Mouse (Mus musculus) CD4-positive, CD25-positive, alpha-beta regulatory T cell, adult 4 months (primary cell): ENCODE results near the gene Kcnmb2. TPM values are rescaled to one million over a fixed set of nuclear protein-coding genes. Genes with fewer than 3 reads are reported as not detected.

ENCODE experiments used
- ATAC-seq: one replicate; pipeline ENCODE4 v1.8.0; 2017
- polyA plus RNA-seq, 2 experiments: library from polyadenylated mRNA; unstranded; fragments of 100-300 nt; shearing (Covaris generic); gene quantifications; one replicate each; pipeline ENCODE4 v1.2.1; 2017

Kcnmb2 gene
- polyA plus RNA-seq, 2 experiments from 2014 or later: not detected

GRCm38 (mm10) chr3:32147739-32148138 is 245.4 kb downstream of the Kcnmb2 start:
- no peak for ATAC-seq

DNA sequence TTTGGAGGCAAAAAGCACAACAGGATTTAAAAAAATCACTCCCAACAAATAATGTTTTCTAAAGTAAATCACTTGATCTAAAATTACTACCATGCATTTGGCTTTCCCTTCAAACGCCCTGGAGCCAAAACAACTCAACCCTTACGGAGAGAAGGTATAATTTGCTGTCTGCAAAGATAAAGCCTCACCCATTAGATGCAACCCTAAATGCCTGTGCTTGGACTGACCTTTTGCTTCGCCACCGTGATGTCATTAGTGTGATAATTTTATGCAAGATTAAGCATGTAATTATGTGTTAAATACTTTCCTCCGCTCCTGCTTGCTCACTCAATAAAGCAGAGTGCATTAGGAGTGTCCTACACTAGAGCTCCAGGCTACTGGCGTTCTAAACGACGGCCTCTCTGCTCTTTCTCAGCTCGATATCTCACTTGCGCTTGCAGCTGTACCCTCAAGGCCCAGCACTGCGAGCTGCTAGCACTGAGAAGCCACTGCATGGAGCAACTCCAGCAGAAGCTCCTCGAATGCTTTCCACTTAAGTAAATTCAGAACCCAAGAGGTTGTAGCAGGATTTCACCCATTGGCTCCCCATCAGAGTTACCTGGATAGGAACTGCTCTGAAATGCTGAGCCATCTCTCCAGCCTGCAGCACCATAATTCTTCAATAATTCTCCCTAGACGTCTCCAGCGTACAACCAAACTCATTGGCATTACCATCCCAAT is 247.7 kb downstream of the Kcnmb2 start:
- no peak for ATAC-seq

GRCm38 (mm10) chr3:32180519-32180918 is 278.2 kb downstream of the Kcnmb2 start:
- no peak for ATAC-seq

- ATAC-seq: no peak
Observed at GRCm38 (mm10) chr3:32185855-32186522, 283.7 kb downstream of the Kcnmb2 start.

GRCm38 (mm10) chr3:32188521-32188920 is 286.2 kb downstream of the Kcnmb2 start:
- no peak for ATAC-seq

DNA sequence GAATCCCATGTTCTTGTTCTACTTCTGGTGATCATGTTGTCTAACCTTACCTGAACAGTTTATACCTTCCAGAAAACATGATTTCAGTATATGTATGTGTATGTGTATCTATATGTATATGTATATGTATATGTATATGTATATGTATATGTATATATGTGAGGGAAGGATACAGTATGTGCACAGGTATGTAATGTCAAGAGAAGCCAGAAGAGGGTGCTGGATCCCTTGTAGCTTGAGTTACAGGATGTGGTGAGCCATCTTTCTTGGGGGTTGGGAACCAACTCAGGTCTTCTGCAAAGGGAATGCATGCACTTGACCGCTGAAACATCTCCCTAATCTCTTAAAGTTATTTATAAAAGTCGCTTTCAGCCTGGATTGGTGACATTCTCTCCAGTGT is 286.6 kb downstream of the Kcnmb2 start:
- ATAC-seq: no peak

- no peak for ATAC-seq
Observed at GRCm38 (mm10) chr3:32189956-32190355, 287.6 kb downstream of the Kcnmb2 start.

DNA sequence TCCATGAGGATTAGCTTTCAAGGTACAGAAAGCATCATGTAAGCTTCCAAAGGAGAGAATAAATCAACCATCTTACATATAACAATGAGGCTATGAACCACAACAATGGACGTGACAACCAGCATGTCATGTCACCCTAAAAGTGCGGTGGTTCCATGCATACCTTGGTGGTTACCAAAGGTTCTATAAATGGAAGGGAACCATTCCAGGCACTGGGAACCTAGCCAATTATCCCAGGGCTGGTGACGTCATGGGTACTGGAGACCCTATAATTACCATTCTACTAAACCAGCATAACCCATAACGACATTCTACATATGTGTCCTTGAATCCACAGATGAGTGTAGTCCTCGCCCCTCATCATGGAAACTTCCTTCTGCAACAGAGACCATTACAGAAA is 291.7 kb downstream of the Kcnmb2 start:
- no peak for ATAC-seq

- ATAC-seq: no peak
Observed at GRCm38 (mm10) chr3:32226755-32227154, 324.4 kb downstream of the Kcnmb2 start.

DNA sequence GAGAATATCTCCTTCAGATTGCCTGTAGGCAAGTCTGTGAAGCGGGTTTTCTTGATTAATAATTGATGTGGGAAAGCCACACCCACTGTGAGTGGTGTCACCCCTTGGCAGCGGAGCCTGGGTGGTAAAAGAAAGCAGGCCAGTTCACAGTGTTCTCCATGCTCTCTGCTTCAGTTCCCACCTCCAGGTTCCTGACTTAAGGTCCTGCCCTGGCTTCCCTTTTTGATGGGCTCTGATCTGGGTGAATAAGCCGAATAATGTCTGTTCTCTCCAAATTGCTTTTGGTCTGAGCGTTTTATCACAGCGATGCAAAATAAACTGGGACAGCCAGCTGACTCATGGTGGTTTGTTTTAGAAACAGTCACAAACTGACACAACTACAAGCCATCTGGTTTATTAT is 334.5 kb downstream of the Kcnmb2 start:
- no peak for ATAC-seq
